Mouse (Mus musculus) kidney, postnatal 14 days (tissue): ENCODE results near the gene Ism1.

Source experiments
- DNase-seq: peaks from one replicate; pipeline ENCODE4 v3.0.0; 2022; ENCODE audit warnings: mixed read lengths

Ism1 gene

DNA sequence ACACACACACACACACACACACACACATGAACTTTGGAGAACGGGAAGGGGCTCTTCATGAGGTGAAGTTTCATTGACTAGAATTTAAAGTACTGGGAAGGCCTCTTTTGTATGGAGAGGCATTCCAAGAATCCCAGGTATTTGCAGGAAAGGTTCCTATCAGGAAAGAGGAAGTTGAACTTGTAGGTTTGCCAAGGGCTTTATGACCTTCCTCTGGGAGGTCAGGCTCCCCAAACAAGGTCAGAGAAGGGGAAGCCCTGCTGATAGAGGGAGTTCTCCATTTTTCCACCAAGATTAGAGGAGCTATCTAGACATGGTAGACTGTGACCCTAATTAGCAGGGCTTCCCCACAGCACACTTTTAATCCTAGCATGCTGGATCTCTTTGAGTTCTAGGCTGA lies 39.8 kb downstream of the Ism1 start:
- no peak for DNase-seq

DNA sequence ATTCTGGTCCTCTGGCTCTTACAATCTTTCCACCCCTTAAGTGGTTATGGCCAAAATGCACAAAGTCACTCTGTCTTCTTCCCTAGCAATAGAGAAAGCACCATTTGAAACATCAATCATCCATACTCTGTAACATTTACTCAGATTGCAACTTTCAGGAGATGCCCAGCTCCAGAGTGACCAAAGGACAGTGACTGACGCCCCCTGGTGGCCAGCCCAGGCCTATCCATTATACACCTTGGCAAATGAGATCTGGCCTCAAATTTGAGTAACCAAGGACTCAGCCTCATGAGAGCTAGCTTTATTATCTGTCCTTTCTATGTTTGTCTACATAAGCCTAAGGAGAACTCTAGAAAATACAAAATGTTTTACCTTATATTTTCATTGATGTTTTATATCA lies 44.7 kb downstream of the Ism1 start:
- DNase-seq = peak; percentile 64

DNA sequence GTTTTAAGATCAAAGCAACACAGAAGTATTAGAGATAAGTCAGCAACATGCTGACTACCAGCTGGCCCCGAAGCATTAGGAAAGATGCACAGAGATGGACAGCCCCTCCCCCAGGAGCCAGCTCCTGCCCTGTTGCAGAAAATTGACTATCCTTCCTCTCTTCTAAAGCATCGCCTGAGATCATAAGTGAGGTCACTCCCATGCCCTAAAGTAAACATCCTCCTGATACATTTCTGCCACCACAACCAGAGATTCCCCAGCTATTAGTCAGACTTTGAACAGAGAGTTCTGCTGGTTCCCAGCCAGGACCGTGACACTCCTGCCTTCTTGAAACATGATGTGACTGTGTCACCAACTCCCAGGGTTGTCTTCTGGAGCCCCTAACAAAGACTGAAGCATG lies 45.3 kb downstream of the Ism1 start:
- DNase-seq = no peak

GRCm38 (mm10) chr2:139724202-139724838 lies 46.3 kb downstream of the Ism1 start:
- DNase-seq = no peak

- no peak for DNase-seq
Measured at GRCm38 (mm10) chr2:139725328-139725727, 47.4 kb downstream of the Ism1 start.

DNA sequence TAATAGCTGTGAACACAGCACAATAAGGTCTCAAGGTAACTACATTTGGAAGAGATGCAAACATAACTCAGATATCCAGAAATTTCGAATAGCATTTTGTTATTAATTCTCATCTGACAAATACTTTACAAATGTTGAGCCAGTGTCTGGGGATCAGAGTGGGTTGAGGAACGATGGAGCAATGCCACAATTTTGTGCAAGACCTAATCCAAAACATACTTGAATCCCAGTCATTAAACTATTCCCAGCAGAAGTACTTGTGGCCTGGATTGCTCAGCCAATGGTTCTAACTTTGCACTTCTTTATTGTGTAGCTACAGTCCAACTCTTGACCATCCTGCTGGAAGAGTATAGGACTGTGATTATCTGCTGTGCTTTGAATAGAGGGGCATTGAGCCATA lies 50.1 kb downstream of the Ism1 start:
- DNase-seq = no peak

- DNase-seq = no peak
Measured at GRCm38 (mm10) chr2:139729377-139729776, 51.4 kb downstream of the Ism1 start.

GRCm38 (mm10) chr2:139742381-139742780 lies 64.4 kb downstream of the Ism1 start:
- no peak for DNase-seq

GRCm38 (mm10) chr2:139757021-139757420 lies 79.0 kb downstream of the Ism1 start:
- no peak for DNase-seq

DNA sequence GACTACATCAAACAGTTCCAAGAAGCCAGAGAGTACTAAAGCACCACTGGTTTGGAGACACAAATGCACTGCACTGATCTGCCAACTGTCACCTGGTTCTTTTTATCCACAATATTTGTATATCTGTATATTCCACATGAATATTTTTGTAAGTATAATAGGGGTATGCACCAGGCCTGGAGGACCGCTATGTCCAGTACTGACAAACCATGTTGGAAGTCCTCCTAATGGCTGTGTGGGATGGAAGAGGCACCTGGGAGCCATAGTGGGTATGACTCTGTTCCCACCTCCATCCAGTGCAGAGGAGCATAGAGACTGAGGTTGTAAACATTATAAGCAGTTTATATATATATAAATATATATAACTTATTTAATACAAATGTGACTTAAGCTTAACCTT lies 79.5 kb downstream of the Ism1 start:
- no peak for DNase-seq

- DNase-seq = no peak
Measured at GRCm38 (mm10) chr2:139764355-139764754, 86.4 kb downstream of the Ism1 start.

GRCm38 (mm10) chr2:139774949-139775570 lies 97.1 kb downstream of the Ism1 start:
- no peak for DNase-seq

DNA sequence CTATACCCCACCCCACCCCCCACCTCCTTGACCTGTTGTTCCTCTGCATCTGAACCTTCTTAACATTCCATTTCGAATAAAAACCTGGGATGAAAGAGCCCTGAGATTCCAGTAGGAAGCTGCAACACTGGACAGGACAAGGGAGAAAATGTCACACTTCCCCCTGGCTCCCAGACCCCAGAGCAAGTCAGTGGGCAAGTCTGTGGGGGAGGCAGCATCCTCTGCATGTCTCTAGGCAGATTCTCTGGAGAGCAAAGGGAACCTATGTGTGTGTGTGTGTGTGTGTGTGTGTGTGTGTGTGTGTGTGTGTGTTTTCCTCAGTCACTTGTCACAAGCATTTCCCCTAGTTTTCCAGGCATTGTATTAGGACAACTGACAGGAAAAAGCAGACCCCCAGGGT lies 98.7 kb downstream of the Ism1 start:
- DNase-seq = no peak

DNA sequence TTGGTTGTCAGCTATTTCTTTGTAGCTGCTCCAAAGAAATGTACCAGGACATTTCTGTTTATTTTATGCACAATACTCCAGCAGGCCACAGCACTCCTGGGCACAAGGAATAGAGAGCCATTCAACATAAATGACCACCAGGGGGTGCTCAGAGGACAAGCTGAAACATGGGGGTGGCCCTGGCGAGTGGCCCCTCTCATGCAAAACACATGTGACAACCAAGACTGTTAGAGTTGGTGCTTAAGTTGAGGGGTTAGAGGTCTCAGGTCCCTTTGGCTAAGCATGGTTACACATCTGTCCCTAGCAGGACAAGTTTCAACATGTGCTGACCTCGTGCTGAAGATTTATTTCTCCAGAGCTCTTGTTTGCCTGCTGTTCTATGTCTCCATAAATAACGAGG lies 100.3 kb downstream of the Ism1 start:
- peak; percentile 14 for DNase-seq

DNA sequence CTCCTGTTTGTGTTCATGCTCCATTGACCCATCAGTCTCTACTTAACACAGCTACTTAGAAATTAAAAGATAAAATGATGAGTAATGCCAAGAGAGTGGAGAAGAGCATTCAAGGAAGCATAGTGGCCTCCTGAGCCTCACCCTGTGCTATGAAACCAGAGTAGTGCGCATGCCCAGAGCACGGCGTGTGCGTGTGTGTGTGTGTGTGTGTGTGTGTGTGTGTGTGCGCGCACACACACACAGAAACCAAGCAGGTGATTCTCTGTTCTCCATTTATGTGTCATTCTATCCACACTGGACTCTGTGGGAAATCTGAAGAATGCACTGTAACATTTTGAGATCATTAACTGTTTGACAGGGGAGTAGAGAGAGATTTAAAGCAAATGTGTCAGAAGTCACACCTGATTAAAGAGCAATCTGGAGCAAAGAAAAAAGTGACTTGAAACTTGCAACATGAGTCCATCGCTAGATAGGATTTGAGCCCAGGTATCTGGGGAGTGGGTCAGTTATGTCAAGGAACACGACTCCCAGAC lies 105.4 kb downstream of the Ism1 start:
- DNase-seq = no peak

DNA sequence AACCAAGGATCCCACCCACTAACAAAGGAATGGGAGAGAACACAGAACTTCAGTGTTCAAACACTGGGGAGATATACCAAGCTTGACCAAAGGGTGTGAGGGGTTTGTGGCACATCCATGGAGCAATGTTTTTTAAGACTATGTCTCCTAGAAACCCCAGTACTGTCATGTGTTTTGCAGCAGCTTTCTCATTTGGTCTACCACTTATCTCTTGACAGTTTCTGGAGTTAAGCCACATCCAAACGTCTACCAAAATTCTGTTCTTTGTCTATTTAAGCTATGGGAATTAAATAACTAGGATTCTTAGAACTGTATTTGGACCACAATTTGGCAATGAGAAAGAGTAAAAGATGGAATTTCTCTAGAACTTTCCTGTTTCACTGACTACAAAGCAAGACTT lies 106.5 kb downstream of the Ism1 start:
- DNase-seq = no peak

GRCm38 (mm10) chr2:139784946-139785345 lies 107.0 kb downstream of the Ism1 start:
- DNase-seq = no peak

- no peak for DNase-seq
Measured at GRCm38 (mm10) chr2:139788658-139789057, 110.7 kb downstream of the Ism1 start.

- no peak for DNase-seq
Measured at GRCm38 (mm10) chr2:139792345-139793120, 114.6 kb downstream of the Ism1 start.

DNA sequence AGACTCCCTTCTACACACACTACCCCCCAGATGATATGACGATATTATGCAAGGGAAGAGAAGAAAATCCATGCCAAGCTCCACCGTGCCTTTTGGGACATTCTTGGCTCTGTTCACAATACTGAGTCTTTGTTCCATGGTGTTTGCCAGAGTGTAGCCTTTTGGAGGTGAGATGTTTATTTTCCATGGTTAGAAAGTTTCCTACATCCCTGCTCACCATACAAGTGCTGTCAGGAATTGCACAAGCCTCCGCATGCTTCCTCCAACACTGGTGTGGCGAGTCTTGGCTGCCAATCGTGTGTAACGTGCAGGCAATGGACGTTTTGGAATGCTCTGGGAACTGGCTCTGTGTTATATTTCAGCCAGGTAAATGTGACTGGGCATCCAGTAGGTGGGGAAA lies 126.1 kb downstream of the Ism1 start:
- DNase-seq = no peak

DNA sequence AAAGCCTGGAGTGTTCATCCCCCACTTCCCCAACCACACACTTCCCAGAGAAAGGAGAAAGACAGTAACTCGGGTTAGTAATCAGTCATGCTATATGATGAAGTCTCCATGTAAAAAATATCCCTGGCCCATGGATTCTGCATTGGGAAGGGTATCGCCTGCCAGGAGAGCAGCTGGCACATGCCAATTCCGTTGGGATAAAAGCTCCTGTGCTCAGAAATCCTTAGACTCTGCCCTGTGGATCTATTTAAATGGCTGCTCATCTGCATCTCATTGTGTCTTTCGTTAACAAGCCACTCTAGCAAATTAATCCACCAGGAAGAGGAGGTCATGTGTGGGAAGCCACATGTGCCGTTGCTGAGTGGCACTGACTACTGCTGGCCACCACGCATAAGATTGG lies 129.9 kb downstream of the Ism1 start:
- no peak for DNase-seq
